In the genomic region with DNA sequence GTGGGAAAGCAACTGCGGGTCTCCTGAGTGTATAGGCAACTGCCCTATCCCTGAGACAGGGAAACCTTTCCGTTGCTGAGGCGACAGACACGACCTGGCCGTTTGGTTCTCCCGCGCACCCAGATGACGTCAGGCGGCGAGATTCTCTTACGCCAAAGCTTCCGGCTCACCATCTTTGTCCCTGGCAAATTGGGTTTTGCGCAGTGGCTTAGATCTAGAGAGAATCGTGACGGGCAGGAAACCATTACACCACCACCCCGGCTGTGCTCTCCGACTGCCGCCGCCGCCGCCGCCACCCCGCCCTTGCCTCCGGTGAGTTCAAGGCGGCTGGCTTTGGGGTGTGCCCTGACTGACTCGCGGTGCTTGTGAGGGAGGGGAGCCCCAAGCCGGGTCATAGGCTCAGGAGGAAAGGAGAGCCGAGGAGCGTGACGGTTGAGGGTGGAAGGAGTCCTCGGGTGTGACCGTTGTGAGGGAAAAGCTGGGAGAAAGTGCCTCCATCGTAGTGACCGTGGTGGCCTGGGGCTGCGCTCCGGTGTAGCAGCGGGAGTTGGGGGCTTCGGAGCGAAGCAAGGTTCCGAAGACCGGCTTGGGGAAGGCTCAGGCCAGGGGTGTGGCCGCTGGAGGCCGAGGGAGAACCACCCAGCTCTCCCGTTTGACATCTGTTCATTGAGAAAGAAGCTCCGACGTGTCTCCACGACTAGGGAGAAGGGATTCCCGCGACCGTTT, we compare ENCODE assay signal across 7 mouse cellular contexts. TPM values are rescaled to one million over a fixed set of nuclear protein-coding genes. Genes with fewer than 3 reads are reported as not detected.
A peak's percentile ranks its signal among the peaks of the same experiment; 100 is the strongest.
DNase-seq lines count a peak whose midpoint lies in the region; ATAC-seq lines count a peak whose summit lies in the region.

Pex12 (minus strand) TSS at position 61 of the 726 bp plus-strand sequence.

- H3K36me3 ChIP-seq in intestine, embryonic 16.5 days (ENCODE audit: control insufficient read depth, insufficient read depth, low read length), result no peaks in the 10 kb centered on the region
- H3K36me3 ChIP-seq in midbrain, embryonic 11.5 days (ENCODE audit: control insufficient read depth, insufficient read depth, low read length), result no peaks in the 10 kb centered on the region

- no peaks in the 10 kb centered on the region for H3K27me3 ChIP-seq in intestine, embryonic 16.5 days (replicated peaks; ENCODE audit: control insufficient read depth, insufficient read depth, low read length)
- no peaks in the 10 kb centered on the region for H3K27me3 ChIP-seq in midbrain, embryonic 11.5 days (ENCODE audit: control insufficient read depth, insufficient read depth, low read length)

- no peaks in the 10 kb centered on the region for H3K9me3 ChIP-seq in intestine, embryonic 16.5 days (ENCODE audit: control insufficient read depth, low read length)
- H3K9me3 ChIP-seq in midbrain, embryonic 11.5 days (ENCODE audit: control insufficient read depth, low read length), result no peaks in the 10 kb centered on the region

- H3K27ac ChIP-seq in intestine, embryonic 16.5 days (ENCODE audit: low read length), result peak within 1 kb of the TSS; percentile 99
- peak within 1 kb of the TSS; percentile 85 for H3K27ac ChIP-seq in midbrain, embryonic 11.5 days (ENCODE audit: low read depth, low read length)

- DNase-seq in adrenal gland, adult 8-10 months, result peak; percentile 91
- peak; percentile 97 for DNase-seq in embryo, embryonic 9.5 days (ENCODE audit: extremely low spot score)
- peak; percentile 81 to 93 for DNase-seq in gastrocnemius, postnatal 4 days (ENCODE audit: low spot score in 2 of 2)
- DNase-seq in left cerebral cortex, postnatal 36 days (ENCODE audit: low spot score in 2 of 2), result peak; percentile 93 to 95
- DNase-seq in midbrain, embryonic 11.5 days (ENCODE audit: low spot score, missing footprints), result peak; percentile 100
- peak; percentile 93 for DNase-seq in skeletal muscle tissue, adult 2 months (ENCODE audit: low read depth, low spot score)

- under 1% methylated on average over 51 of the region's 51 CpGs for WGBS in intestine, embryonic 16.5 days
- under 1% methylated on average over 51 of the region's 51 CpGs for WGBS in midbrain, embryonic 11.5 days

- peak within 1 kb of the TSS; percentile 98 for H3K9ac ChIP-seq in intestine, embryonic 16.5 days (ENCODE audit: low read depth, low read length)
- H3K9ac ChIP-seq in midbrain, embryonic 11.5 days (ENCODE audit: low read length), result peak within 1 kb of the TSS; percentile 80

- H3K4me1 ChIP-seq in intestine, embryonic 16.5 days (ENCODE audit: control insufficient read depth, insufficient read depth, low read length), result peaks cover 15% of the 10 kb centered on the region
- peaks cover 15% of the 10 kb centered on the region for H3K4me1 ChIP-seq in midbrain, embryonic 11.5 days (ENCODE audit: control insufficient read depth, insufficient read depth, low read length)

- peak within 1 kb of the TSS; percentile 75 for H3K4me2 ChIP-seq in intestine, embryonic 16.5 days (ENCODE audit: low read depth, low read length)
- peak within 1 kb of the TSS; percentile 64 for H3K4me2 ChIP-seq in midbrain, embryonic 11.5 days

- peak within 1 kb of the TSS; percentile 95 for H3K4me3 ChIP-seq in intestine, embryonic 16.5 days (ENCODE audit: low read length)
- H3K4me3 ChIP-seq in midbrain, embryonic 11.5 days (ENCODE audit: low read depth, low read length), result peak within 1 kb of the TSS; percentile 91

- peak; percentile 71 for ATAC-seq in intestine, embryonic 16.5 days
- peak; percentile 72 for ATAC-seq in midbrain, embryonic 11.5 days (ENCODE audit: low FRiP score)

- intact Hi-C loops in left cerebral cortex, postnatal 36 days (cut with DNase I), result no loop called here

RNA-seq across cellular contexts. Expression of gene Pex12, which starts in this region (rescaled TPM):
- total RNA-seq in adrenal gland, adult 8-10 months (2022), result 10 to 100 TPM; 17.3 to 24.2 (median 20.4) TPM
- total RNA-seq in gastrocnemius, postnatal 4 days (2021), result 10 to 100 TPM; 13.7 to 14.2 TPM
- polyA plus RNA-seq in intestine, embryonic 16.5 days (2015; fragmentation: Nextera tagmentation; extraction: Ambion mirVana), result 15.3 and 16.2 TPM in 2 replicates
- 10 to 100 TPM in 1 of 2 experiments, 1 to 10 TPM in 1; 8.1 to 11.3 TPM for total RNA-seq in left cerebral cortex, postnatal 36 days (2021)
- 20.1 and 20.8 TPM in 2 replicates for polyA plus RNA-seq in midbrain, embryonic 11.5 days (2014; fragmentation: Nextera tagmentation; extraction: Ambion mirVana)

Comparison
In these comparisons a context has a peak if more than half of its experiments do, and no peak if none do; other contexts are left out.
1. Peak in every context shown above with its lines: DNase-seq, ATAC-seq, H3K4me3 ChIP-seq and H3K27ac ChIP-seq.